Mouse (Mus musculus) neural tube, embryonic 13.5 days (tissue): ENCODE measurements around the gene Gm826. TPM values are rescaled to one million over a fixed set of nuclear protein-coding genes. Genes with fewer than 3 reads are reported as not detected.

Experiments used
- ATAC-seq: fragments of 200-750 bp; cut with Nextera tagmentation; 2 replicates; pipeline ENCODE4 v1.8.0; 2017; ENCODE audit warnings: low read depth, mild to moderate bottlenecking, moderate TSS enrichment, moderate library complexity
- H3K27ac ChIP-seq: fragments of 300-500 bp; sonication (generic); replicated peaks from 2 replicates; pipeline ENCODE4 v1.5.1; 2015; ENCODE audit warnings: moderate library complexity, mild to moderate bottlenecking, inconsistent platforms
- H3K27me3 ChIP-seq: fragments of 300-500 bp; sonication (generic); 2 replicates; pipeline ENCODE4 v1.6.1; 2015; ENCODE audit warnings: mild to moderate bottlenecking, inconsistent platforms
- H3K36me3 ChIP-seq: fragments of 300-500 bp; sonication (generic); 2 replicates; pipeline ENCODE4 v1.6.1; 2015; ENCODE audit warnings: mild to moderate bottlenecking, inconsistent platforms
- H3K4me1 ChIP-seq: fragments of 300-500 bp; sonication (generic); replicated peaks from 2 replicates; pipeline ENCODE4 v1.6.1; 2015; ENCODE audit warnings: inconsistent platforms
- H3K4me2 ChIP-seq: fragments of 300-500 bp; sonication (generic); 2 replicates; pipeline ENCODE4 v1.6.1; 2015; ENCODE audit warnings: inconsistent platforms, mild to moderate bottlenecking, moderate library complexity
- H3K4me3 ChIP-seq: fragments of 300-500 bp; sonication (generic); 2 replicates; pipeline ENCODE4 v1.5.1; 2015; ENCODE audit warnings: mild to moderate bottlenecking, inconsistent platforms
- H3K9ac ChIP-seq: fragments of 300-500 bp; sonication (generic); 2 replicates; pipeline ENCODE4 v1.6.1; 2015; ENCODE audit warnings: moderate library complexity, mild to moderate bottlenecking, inconsistent platforms
- H3K9me3 ChIP-seq: fragments of 300-500 bp; sonication (generic); 2 replicates; pipeline ENCODE4 v1.6.1; 2016; ENCODE audit warnings: inconsistent platforms
- WGBS: fragments of 180-500 bp; shearing (Covaris S2); methylation state at CpG from one replicate; pipeline ENCODE4 v1.1.7; 2015; 5-methylcytosine and 5-hydroxymethylcytosine counted together
- polyA plus RNA-seq: library from polyadenylated mRNA; unstranded; fragments of >200 nt; fragmentation: Nextera tagmentation; extraction: Ambion mirVana; gene quantifications from 2 replicates; pipeline ENCODE4 v1.2.1, GENCODE M21; 2015

Gene Gm826
- polyA plus RNA-seq, 1 experiment from 2014 or later = not detected

DNA sequence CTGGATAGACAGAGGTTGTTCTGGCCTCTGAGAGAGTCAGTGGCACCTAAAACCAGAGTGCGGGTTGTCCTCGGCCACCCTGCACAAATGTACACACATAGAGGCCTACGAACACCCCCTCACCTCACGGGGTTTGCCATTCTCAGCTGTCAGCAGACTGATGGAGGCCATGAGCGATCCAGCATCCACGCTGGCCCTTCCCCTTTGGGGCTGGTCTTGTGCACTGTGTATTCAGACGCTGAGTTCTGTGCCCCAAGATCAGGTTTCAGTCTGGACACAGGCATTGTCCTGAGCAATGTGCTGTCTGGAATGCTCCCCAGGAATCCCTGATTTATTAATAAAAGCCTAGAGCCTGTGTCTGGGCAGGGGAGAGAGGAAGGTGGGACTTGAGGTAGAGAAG, 14.8 kb upstream of the Gm826 start:
- Histone ChIP-seq H3K27ac (no peak overlapping the region), H3K9ac (no peak overlapping the region), H3K27me3 (peaks cover 27% of the 10 kb centered on the region), H3K4me3 (no peak overlapping the region), H3K4me1 (peaks cover 7% of the 10 kb centered on the region), H3K9me3 (no peaks in the 10 kb centered on the region), H3K4me2 (no peak overlapping the region), H3K36me3 (no peaks in the 10 kb centered on the region)
- no peak for ATAC-seq
- WGBS = 49% methylated on average over 7 of the region's 7 CpGs

DNA sequence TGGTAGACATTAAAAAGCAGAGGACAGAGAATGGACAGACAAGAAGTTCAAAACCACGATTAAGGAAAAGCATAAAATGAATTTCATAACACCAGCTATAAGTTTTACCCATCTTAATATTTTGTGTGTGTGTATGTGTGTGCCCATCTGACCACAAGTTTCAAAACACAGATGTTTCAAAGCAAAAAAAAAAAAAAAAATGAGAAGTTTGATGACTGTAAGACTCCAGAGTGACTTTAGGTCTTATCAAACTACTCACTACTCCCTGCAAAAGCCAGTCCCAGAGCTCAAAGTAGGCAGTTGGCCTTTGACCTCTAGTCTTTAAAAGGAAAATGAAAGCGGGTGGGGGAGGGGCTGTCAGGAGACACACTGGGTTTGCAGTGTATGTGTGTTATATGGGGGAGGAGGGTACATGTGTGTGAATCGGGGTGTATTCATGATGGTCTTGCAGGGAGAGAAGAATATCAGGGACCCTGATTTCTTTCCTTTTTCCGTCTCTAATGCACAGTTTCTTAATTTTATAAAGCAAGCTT, 14.2 kb upstream of the Gm826 start:
- WGBS = 62% methylated on average over 4 of the region's 4 CpGs
- Histone ChIP-seq H3K4me3 (no peak overlapping the region), H3K4me1 (peaks cover 7% of the 10 kb centered on the region), H3K9me3 (no peaks in the 10 kb centered on the region), H3K36me3 (no peaks in the 10 kb centered on the region), H3K27ac (no peak overlapping the region), H3K27me3 (peaks cover 22% of the 10 kb centered on the region), H3K4me2 (no peak overlapping the region), H3K9ac (no peak overlapping the region)
- no peak for ATAC-seq

DNA sequence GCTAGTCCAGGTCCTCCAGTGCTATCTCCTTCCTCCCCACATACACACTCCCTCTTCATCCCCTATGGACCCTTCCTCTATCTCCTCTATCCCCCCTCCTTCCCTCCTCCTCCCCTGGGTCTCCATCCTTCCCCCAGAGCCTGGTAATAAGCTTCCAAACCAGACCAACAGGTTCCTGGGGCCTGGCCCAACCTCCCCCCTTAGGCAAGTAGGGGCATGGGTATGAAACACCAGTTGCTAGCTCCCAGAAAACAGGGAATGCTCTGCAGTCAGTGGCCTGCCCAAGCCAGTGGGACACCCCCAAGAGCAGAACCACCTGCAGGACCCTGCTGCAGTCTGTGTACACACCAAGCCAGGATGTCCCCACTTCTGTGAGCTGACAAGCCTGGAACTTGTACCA, 11.7 kb upstream of the Gm826 start:
- Histone ChIP-seq H3K9me3 (no peaks in the 10 kb centered on the region), H3K27ac (no peak overlapping the region), H3K4me3 (no peak overlapping the region), H3K4me1 (no peaks in the 10 kb centered on the region), H3K4me2 (no peak overlapping the region), H3K36me3 (no peaks in the 10 kb centered on the region), H3K9ac (no peak overlapping the region), H3K27me3 (peaks cover 4% of the 10 kb centered on the region; the same call in 1 of the 2 replicates)
- ATAC-seq = no peak

DNA sequence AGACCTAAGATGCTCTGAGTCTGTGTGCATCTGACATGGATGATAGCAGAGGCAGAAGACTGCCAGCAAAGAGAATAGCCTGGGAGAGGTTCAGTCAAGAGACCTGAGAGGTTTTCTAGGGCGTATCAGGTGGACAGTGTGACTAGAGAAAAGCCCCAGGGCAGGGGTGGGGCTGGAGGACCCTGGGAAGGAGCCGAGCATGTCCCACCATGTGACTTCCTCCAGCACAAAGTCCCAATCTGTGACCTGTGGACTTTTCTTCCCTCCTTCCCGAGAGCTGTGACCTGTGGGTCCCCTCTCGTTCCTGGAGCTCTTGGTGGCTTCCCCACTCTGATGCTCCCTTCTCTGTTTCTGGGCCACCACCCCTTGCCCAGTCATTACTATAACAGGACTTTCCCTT, 6.2 kb upstream of the Gm826 start:
- Histone ChIP-seq H3K9ac (no peak overlapping the region), H3K27ac (no peak overlapping the region), H3K27me3 (no peaks in the 10 kb centered on the region), H3K9me3 (no peaks in the 10 kb centered on the region), H3K4me3 (no peak overlapping the region), H3K4me1 (no peaks in the 10 kb centered on the region), H3K4me2 (no peak overlapping the region), H3K36me3 (no peaks in the 10 kb centered on the region)
- WGBS = 63% methylated on average over 4 of the region's 4 CpGs
- no peak for ATAC-seq

GRCm38 (mm10) chr2:160339595-160339994, 5.6 kb upstream of the Gm826 start:
- Histone ChIP-seq H3K4me1 (0 out of 2 replicates have a peak, but pooled peaks cover under 1% of the 10 kb centered on the region), H3K4me2 (no peak overlapping the region), H3K27ac (no peak overlapping the region), H3K36me3 (no peaks in the 10 kb centered on the region), H3K4me3 (no peak overlapping the region), H3K27me3 (no peaks in the 10 kb centered on the region), H3K9ac (no peak overlapping the region), H3K9me3 (no peaks in the 10 kb centered on the region)
- no peak for ATAC-seq
- WGBS = 93% methylated on average over 5 of the region's 5 CpGs

- Histone ChIP-seq H3K9me3 (no peaks in the 10 kb centered on the region), H3K4me3 (no peak overlapping the region), H3K9ac (no peak overlapping the region), H3K27ac (no peak overlapping the region), H3K36me3 (no peaks in the 10 kb centered on the region), H3K4me2 (no peak overlapping the region), H3K27me3 (no peaks in the 10 kb centered on the region), H3K4me1 (0 out of 2 replicates have a peak, but pooled peaks cover 5% of the 10 kb centered on the region)
- no peak for ATAC-seq
- WGBS = 66% methylated on average over 2 of the region's 2 CpGs
Observed at GRCm38 (mm10) chr2:160336053-160336452, 2.1 kb upstream of the Gm826 start.

- Histone ChIP-seq H3K9ac (no peak overlapping the region), H3K27ac (no peak overlapping the region), H3K4me1 (0 out of 2 replicates have a peak, but pooled peaks cover 5% of the 10 kb centered on the region), H3K27me3 (no peaks in the 10 kb centered on the region), H3K4me3 (no peak overlapping the region), H3K9me3 (no peaks in the 10 kb centered on the region), H3K4me2 (no peak overlapping the region), H3K36me3 (no peaks in the 10 kb centered on the region)
- ATAC-seq = no peak
- 71% methylated on average over 1 of the region's 1 CpGs for WGBS
Observed at GRCm38 (mm10) chr2:160335043-160335442, 1.1 kb upstream of the Gm826 start.

- Histone ChIP-seq H3K9ac (no peak overlapping the region), H3K36me3 (no peaks in the 10 kb centered on the region), H3K9me3 (no peaks in the 10 kb centered on the region), H3K4me3 (no peak overlapping the region), H3K27ac (no peak overlapping the region), H3K27me3 (no peaks in the 10 kb centered on the region), H3K4me1 (peaks cover 11% of the 10 kb centered on the region; the same call in 1 of the 2 replicates), H3K4me2 (no peak overlapping the region)
- 82% methylated on average over 12 of the region's 12 CpGs for WGBS
- no peak for ATAC-seq
Observed at GRCm38 (mm10) chr2:160332516-160333325, 1.2 kb downstream of the Gm826 start.

- H3K27ac ChIP-seq = no peak overlapping the region
- H3K4me2 ChIP-seq = no peak overlapping the region
- no peaks in the 10 kb centered on the region for H3K27me3 ChIP-seq
- no peak overlapping the region for H3K9ac ChIP-seq
- no peaks in the 10 kb centered on the region for H3K36me3 ChIP-seq
- no peak for ATAC-seq
- H3K4me1 ChIP-seq = peaks cover 6% of the 10 kb centered on the region; the same call in 1 of the 2 replicates
- H3K4me3 ChIP-seq = no peak overlapping the region
- 48% methylated on average over 9 of the region's 9 CpGs for WGBS
- H3K9me3 ChIP-seq = no peaks in the 10 kb centered on the region
Observed at GRCm38 (mm10) chr2:160328886-160329285, 5.1 kb downstream of the Gm826 start.

DNA sequence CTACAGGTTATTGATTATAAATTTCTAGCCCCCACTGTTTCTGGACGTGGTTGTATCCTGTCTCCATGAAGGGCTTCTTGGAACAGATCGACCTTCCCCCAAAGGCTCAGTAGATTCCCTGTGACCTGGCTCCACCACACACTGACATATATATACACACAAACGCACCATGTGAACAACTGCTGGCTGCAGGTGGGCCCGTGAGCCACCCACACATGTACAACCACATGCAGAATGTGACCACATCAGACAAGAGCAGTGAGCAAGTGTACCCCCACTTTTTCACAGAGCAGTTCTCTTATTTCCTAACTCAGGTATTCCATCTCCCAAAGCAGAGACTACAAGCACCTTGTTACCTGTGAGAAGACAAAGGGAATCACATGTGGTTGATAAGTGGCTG, 6.2 kb downstream of the Gm826 start:
- Histone ChIP-seq H3K4me1 (peaks cover 6% of the 10 kb centered on the region; the same call in 1 of the 2 replicates), H3K27me3 (peaks cover 7% of the 10 kb centered on the region), H3K9ac (no peak overlapping the region), H3K27ac (no peak overlapping the region), H3K4me2 (no peak overlapping the region), H3K9me3 (no peaks in the 10 kb centered on the region), H3K4me3 (no peak overlapping the region), H3K36me3 (no peaks in the 10 kb centered on the region)
- 83% methylated on average over 4 of the region's 4 CpGs for WGBS
- no peak for ATAC-seq

DNA sequence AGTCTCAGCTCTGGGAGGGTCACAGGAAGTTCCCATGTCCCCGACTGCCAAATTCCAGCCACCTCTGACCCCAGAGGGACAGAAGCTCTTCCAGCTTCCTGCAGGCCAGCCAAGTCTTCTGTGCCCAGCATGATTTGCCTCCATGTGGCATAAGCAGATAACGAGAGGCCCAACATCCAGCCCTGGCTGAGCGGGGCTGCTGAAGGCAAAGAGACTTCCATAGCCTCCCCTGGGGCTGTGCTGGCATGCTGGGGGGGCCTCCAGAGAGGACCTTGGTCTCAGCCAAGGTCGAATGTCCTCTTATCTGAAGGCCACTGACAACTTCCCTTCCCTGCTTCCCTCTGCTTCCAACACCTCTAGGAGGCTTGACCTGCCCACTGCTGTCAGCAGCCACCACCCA, 6.8 kb downstream of the Gm826 start:
- WGBS = 56% methylated on average over 4 of the region's 4 CpGs
- Histone ChIP-seq H3K27me3 (peaks cover 7% of the 10 kb centered on the region), H3K9ac (no peak overlapping the region)

GRCm38 (mm10) chr2:160325105-160325644, 8.8 kb downstream of the Gm826 start:
- no peak overlapping the region for H3K9ac ChIP-seq
- H3K4me3 ChIP-seq = no peak overlapping the region
- peaks cover 10% of the 10 kb centered on the region for H3K4me1 ChIP-seq
- H3K27ac ChIP-seq = no peak overlapping the region
- H3K9me3 ChIP-seq = no peaks in the 10 kb centered on the region
- H3K36me3 ChIP-seq = no peaks in the 10 kb centered on the region
- no peak overlapping the region for H3K4me2 ChIP-seq
- ATAC-seq = no peak
- H3K27me3 ChIP-seq = peaks cover 7% of the 10 kb centered on the region
- 87% methylated on average over 6 of the region's 6 CpGs for WGBS

More for the DNA sequence above, 6.8 kb downstream of the Gm826 start:
- Histone ChIP-seq H3K27ac (no peak overlapping the region), H3K4me2 (no peak overlapping the region), H3K4me1 (peaks cover 6% of the 10 kb centered on the region; the same call in 1 of the 2 replicates), H3K36me3 (no peaks in the 10 kb centered on the region), H3K9me3 (no peaks in the 10 kb centered on the region), H3K4me3 (no peak overlapping the region)
- no peak for ATAC-seq
